Mouse (Mus musculus) stomach, postnatal 0 days (tissue): ENCODE results near the gene Shc1.

ENCODE experiments used
- CTCF ChIP-seq: IDR thresholded peaks from 2 replicates; pipeline ENCODE4 v1.5.1; 2016; ENCODE audit warnings: antibody characterized with exemption, low read depth, mild to moderate bottlenecking, moderate library complexity
- EP300 ChIP-seq: optimal IDR thresholded peaks from 2 replicates; pipeline ENCODE3; 2016; ENCODE audit warnings: antibody characterized with exemption

DNA sequence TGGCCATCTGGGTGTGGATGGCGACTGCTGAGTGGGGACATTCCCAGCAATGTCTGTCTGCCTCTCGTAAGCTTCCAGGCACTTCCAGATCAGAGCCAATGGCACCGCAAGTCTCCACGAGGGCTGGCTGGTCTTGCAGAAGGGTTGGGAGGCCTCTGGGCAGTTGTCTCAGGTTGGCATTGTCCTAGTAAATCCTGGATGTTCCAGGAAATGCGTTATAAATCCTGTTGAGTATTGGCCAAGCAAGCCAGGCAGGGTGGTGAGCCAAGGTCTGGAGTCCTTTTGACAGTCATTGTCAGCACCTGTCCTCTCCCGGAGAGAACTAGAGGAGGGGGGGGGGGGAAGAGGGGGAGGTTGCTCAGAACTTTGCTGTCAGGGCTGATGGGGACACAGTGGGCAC lies 60.8 kb downstream of the Shc1 start:
- TF ChIP-seq CTCF (no peak), EP300 (no peak)
